Mouse (Mus musculus): ENCODE measurements around the gene Sat1. TPM values are rescaled to one million over a fixed set of nuclear protein-coding genes. Genes with fewer than 3 reads are reported as not detected.

The Sat1 gene
- polyA plus RNA-seq, 1 experiment from 2014 or later = 88.0 TPM

DNA sequence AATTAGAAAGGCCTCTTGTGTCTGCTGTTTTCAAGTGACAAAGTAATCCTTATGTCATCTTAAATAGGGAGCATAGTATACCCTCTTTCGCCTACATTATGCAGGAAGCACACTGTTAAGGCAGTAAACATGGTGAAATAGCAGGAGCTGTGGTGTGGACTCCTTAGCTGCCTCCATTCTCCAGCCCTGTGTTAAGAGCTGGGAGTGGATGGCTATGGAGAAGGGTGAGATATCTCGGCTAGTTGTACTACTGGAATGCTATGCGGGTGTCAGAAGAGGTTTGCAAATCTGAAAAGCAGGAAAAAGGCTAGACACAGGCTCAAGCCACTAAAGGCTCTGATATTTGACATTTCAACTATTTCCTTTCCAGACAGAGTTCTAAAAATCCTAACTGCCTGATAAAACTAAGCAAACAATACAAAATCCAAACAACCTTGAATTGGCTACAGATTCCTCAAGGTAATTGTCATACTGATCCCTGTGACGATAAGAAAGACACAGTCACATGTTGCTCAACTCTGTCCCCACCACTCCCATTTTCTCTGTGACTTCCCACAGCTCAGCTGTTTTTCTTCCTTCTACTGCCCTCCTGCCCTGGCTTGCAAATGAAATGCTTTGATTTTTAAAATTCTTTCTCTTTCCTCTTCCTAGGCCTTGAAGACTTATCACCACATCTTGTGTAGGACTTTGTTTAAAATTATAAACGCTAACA is 22.4 kb downstream of the Sat1 start:
- no peak overlapping the region for H3K27ac ChIP-seq
- no peaks in the 10 kb centered on the region for H3K27me3 ChIP-seq (ENCODE audit: insufficient read depth, poor library complexity, severe bottlenecking)
- H3K36me3 ChIP-seq = no peaks in the 10 kb centered on the region
- DNase-seq (ENCODE audit: low spot score) = no peak
- no peak overlapping the region for H3K4me3 ChIP-seq
- no peaks in the 10 kb centered on the region for H3K9me3 ChIP-seq
- H3K4me1 ChIP-seq (replicated peaks) = no peaks in the 10 kb centered on the region
- 80% methylated on average over 5 of the region's 5 CpGs for WGBS

DNA sequence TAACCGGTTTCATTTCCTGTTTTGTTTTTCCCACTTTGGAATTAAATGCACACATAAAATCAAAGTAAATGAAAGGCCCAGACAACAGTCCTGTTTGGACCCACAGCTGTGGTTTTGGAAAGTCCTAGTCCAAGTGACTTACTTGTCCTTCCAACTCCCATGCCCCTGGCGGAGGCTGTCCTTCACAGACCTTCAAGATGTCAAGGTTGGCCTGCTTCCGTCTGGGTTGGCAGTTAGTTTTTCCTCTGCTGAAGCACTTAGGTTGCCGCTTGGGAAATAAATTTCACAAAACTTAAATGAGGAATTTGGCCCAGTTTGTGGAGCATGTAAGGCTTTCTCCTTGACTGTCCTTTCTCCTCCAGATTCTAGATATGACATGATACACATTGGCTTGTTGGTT is 24.3 kb downstream of the Sat1 start:
- Histone ChIP-seq H3K36me3 (no peaks in the 10 kb centered on the region), H3K27me3 (ENCODE audit: insufficient read depth, poor library complexity, severe bottlenecking) (no peaks in the 10 kb centered on the region), H3K9me3 (no peaks in the 10 kb centered on the region), H3K27ac (no peak overlapping the region), H3K4me3 (no peak overlapping the region), H3K4me1 (replicated peaks) (no peaks in the 10 kb centered on the region)
- 81% methylated on average over 4 of the region's 4 CpGs for WGBS
- no peak for DNase-seq (ENCODE audit: low spot score)

- Histone ChIP-seq H3K36me3 (no peaks in the 10 kb centered on the region), H3K9me3 (no peaks in the 10 kb centered on the region), H3K4me3 (no peak overlapping the region), H3K4me1 (replicated peaks) (no peaks in the 10 kb centered on the region), H3K27me3 (ENCODE audit: insufficient read depth, poor library complexity, severe bottlenecking) (no peaks in the 10 kb centered on the region), H3K27ac (no peak overlapping the region)
- 88% methylated on average over 2 of the region's 2 CpGs for WGBS
- no peak for DNase-seq (ENCODE audit: low spot score)
Observed at GRCm38 (mm10) chrX:155177640-155178039, 38.6 kb downstream of the Sat1 start.

DNA sequence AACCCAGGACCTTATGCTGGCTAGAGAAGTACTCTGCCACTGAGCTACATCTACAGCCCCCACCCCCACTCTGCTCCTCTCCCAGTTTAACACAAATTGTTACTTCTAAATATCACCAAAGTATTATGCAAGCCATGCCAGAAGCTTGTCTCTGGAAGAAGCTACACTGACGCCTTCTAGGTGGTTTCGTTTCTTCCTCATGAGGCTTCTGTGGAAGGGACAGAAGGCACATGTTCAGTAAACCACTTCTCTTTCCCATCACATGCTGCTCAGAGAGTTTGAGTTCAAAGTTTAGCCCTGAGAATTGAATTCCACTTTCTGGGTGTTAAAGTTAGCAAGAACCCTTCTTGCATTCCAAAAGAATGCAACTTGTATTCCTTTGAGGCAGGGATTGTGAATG is 39.0 kb downstream of the Sat1 start:
- Histone ChIP-seq H3K27me3 (ENCODE audit: insufficient read depth, poor library complexity, severe bottlenecking) (no peaks in the 10 kb centered on the region), H3K4me3 (no peak overlapping the region), H3K27ac (no peak overlapping the region), H3K36me3 (no peaks in the 10 kb centered on the region), H3K4me1 (replicated peaks) (no peaks in the 10 kb centered on the region), H3K9me3 (no peaks in the 10 kb centered on the region)
- no peak for DNase-seq (ENCODE audit: low spot score)
- 76% methylated on average over 2 of the region's 2 CpGs for WGBS

DNA sequence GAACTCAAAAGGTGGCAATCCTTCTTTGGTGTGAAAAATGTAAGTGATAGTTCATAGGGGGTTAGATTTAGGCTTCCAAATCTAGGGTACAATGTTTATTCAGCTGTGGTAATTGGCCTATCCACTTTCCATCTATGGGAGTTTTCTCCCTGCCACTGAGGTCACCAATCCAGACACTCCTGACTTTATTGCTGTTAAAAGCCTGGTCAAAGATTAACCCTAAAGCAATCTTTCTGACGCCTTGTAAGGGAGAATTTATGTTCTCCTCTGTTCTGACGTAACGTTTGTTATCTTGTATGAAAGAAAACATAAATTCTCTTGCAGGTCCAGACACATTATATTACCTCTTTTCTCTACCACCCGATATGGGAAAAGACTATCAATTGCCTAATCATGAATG is 40.7 kb downstream of the Sat1 start:
- 81% methylated on average over 4 of the region's 4 CpGs for WGBS
- Histone ChIP-seq H3K27me3 (ENCODE audit: insufficient read depth, poor library complexity, severe bottlenecking) (no peaks in the 10 kb centered on the region), H3K36me3 (no peaks in the 10 kb centered on the region), H3K9me3 (no peaks in the 10 kb centered on the region), H3K4me1 (replicated peaks) (no peaks in the 10 kb centered on the region), H3K4me3 (no peak overlapping the region), H3K27ac (no peak overlapping the region)
- no peak for DNase-seq (ENCODE audit: low spot score)

- DNase-seq (ENCODE audit: low spot score) = no peak
- no peaks in the 10 kb centered on the region for H3K27me3 ChIP-seq (ENCODE audit: insufficient read depth, poor library complexity, severe bottlenecking)
- no peak overlapping the region for H3K27ac ChIP-seq
- H3K4me3 ChIP-seq = no peak overlapping the region
- no peaks in the 10 kb centered on the region for H3K9me3 ChIP-seq
- H3K4me1 ChIP-seq (replicated peaks) = no peaks in the 10 kb centered on the region
- no peaks in the 10 kb centered on the region for H3K36me3 ChIP-seq
Observed at GRCm38 (mm10) chrX:155172310-155172709, 43.9 kb downstream of the Sat1 start.

DNA sequence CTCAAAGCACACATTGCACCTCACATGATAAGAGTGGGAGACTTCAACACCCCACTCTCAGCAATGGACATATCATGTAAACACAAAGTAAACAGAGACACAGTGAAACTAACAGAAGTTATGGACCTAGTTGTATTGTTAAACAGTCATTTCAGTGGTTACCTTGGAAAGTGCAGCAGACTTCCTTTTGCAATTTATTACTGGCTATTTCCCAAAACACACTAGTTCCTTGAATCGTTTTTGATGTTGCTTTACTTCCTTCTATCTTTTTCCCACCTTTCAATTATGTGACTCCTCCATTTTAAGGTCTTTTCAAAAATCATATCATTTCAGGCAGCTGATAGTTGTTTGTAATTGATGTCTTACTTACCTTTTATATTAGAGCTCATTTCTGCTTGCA is 44.5 kb downstream of the Sat1 start:
- no peaks in the 10 kb centered on the region for H3K9me3 ChIP-seq
- no peak overlapping the region for H3K4me3 ChIP-seq
- H3K36me3 ChIP-seq = no peaks in the 10 kb centered on the region
- H3K27ac ChIP-seq = no peak overlapping the region
- no peak for DNase-seq (ENCODE audit: low spot score)
- H3K4me1 ChIP-seq (replicated peaks) = no peaks in the 10 kb centered on the region
- WGBS = 44% methylated on average over 1 of the region's 1 CpGs
- no peaks in the 10 kb centered on the region for H3K27me3 ChIP-seq (ENCODE audit: insufficient read depth, poor library complexity, severe bottlenecking)

DNA sequence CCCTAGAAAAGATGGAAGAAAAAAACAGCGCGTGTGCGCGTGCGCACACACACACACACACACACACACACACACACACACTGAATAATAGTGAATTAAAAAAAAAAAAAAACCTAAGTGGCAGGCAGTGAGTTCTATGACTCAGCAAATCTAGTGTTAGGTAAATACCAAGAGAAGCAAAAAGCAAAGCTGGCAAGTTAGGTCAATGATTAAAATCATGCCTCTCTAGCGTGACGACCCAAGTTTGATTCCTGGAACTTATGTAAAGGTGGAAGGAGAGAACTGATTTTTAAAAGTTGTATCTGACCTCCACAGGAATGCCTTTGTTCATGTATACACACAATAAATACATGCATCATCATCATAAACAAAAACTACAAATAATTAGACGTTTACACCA is 46.4 kb downstream of the Sat1 start:
- Histone ChIP-seq H3K27ac (no peak overlapping the region), H3K4me1 (replicated peaks) (no peaks in the 10 kb centered on the region), H3K9me3 (no peaks in the 10 kb centered on the region), H3K27me3 (ENCODE audit: insufficient read depth, poor library complexity, severe bottlenecking) (no peaks in the 10 kb centered on the region), H3K4me3 (no peak overlapping the region), H3K36me3 (no peaks in the 10 kb centered on the region)
- DNase-seq (ENCODE audit: low spot score) = no peak
- WGBS = 93% methylated on average over 8 of the region's 8 CpGs

DNA sequence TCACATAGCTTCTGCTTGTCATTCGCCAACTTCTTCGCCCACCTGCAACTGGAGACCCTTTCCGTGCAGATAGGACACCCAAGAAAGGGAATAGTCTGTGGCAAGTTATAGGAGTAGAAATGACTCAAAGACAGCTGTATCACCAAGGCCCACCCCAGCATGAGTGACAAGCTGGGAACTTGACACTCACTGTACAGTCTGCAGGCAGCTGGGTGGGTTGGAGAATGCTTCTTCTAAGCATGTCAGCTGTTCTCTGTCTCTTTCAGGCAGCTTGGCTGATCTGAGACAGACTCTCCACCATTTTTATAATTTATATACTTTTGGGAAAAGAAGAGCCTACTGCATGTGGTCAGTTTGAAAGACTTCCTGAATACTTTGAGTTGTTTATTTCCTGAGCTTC is 48.6 kb downstream of the Sat1 start:
- H3K27ac ChIP-seq = no peak overlapping the region
- no peak for DNase-seq (ENCODE audit: low spot score)
- H3K4me1 ChIP-seq (replicated peaks) = no peaks in the 10 kb centered on the region
- WGBS = 91% methylated on average over 3 of the region's 3 CpGs
- no peaks in the 10 kb centered on the region for H3K36me3 ChIP-seq
- H3K27me3 ChIP-seq (ENCODE audit: insufficient read depth, poor library complexity, severe bottlenecking) = no peaks in the 10 kb centered on the region
- no peak overlapping the region for H3K4me3 ChIP-seq
- no peaks in the 10 kb centered on the region for H3K9me3 ChIP-seq

DNA sequence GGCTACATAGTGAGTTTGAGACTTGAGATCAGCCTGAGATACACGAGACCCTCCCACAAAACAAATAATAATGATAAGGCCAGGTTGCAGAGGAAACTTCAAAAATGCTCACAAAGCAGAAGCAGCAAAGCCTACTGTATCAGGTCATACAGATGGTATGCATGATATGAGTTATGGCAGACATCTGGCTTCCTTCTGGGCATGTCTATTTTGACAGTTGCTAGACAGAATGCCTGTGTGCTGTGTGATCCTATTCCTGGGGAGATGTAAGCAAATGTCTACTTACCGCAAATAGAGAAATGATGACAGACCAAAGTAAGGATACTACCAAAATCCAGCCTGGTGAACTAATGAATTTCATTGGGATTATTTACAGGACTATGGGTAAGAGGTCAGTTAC is 49.9 kb downstream of the Sat1 start:
- DNase-seq (ENCODE audit: low spot score) = no peak
- Histone ChIP-seq H3K4me1 (replicated peaks) (no peaks in the 10 kb centered on the region), H3K27ac (no peak overlapping the region), H3K4me3 (no peak overlapping the region), H3K36me3 (no peaks in the 10 kb centered on the region), H3K9me3 (no peaks in the 10 kb centered on the region), H3K27me3 (ENCODE audit: insufficient read depth, poor library complexity, severe bottlenecking) (no peaks in the 10 kb centered on the region)
- WGBS = 80% methylated on average over 2 of the region's 2 CpGs

DNA sequence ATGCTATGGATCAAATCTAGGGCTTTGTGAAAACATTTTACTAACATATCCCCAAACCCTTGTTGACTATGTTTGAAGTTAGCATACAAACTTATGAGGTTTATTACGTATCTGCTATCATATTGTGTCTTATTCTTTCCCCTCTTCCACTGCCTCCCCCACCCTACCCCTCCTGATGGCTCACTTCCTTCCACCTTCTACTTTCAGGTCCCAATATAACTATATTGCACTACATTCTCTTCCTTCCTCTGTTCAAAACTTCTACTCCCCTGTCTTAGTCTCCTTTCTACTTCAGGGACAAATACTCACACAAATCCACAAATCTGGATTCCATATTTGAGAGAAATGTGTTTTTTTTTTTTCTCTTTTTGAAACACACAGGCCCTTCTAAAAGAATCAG is 52.7 kb downstream of the Sat1 start:
- 86% methylated on average over 1 of the region's 1 CpGs for WGBS

More for the DNA sequence above, 52.7 kb downstream of the Sat1 start:
- no peaks in the 10 kb centered on the region for H3K27me3 ChIP-seq (ENCODE audit: insufficient read depth, poor library complexity, severe bottlenecking)
- DNase-seq (ENCODE audit: low spot score) = no peak
- no peak overlapping the region for H3K27ac ChIP-seq
- no peaks in the 10 kb centered on the region for H3K4me1 ChIP-seq (replicated peaks)
- no peaks in the 10 kb centered on the region for H3K9me3 ChIP-seq
- no peaks in the 10 kb centered on the region for H3K36me3 ChIP-seq
- no peak overlapping the region for H3K4me3 ChIP-seq

Other genes with a start within 250 kb of the Sat1 start
- gene Magea8, start 220.6 kb downstream of the Sat1 start, polyA plus RNA-seq (2016; fragmentation: Nextera tagmentation; extraction: Ambion mirVana) = not detected in 2 replicates
- gene Magea5, start 153.3 kb downstream of the Sat1 start, polyA plus RNA-seq (2016; fragmentation: Nextera tagmentation; extraction: Ambion mirVana) = not detected in 2 replicates
- not detected in 2 replicates for gene Magea1, start 126.7 kb downstream of the Sat1 start, polyA plus RNA-seq (2016; fragmentation: Nextera tagmentation; extraction: Ambion mirVana)
- not detected in 2 replicates for gene Magea2, start 122.8 kb downstream of the Sat1 start, polyA plus RNA-seq (2016; fragmentation: Nextera tagmentation; extraction: Ambion mirVana)
- gene Cldn34b2, start 88.0 kb downstream of the Sat1 start, polyA plus RNA-seq (2016; fragmentation: Nextera tagmentation; extraction: Ambion mirVana) = not detected in 2 replicates
- 19.4 and 23.7 TPM in 2 replicates for gene Acot9, start 46.0 kb upstream of the Sat1 start, polyA plus RNA-seq (2016; fragmentation: Nextera tagmentation; extraction: Ambion mirVana)
- gene Prdx4, start 124.3 kb upstream of the Sat1 start, polyA plus RNA-seq (2016; fragmentation: Nextera tagmentation; extraction: Ambion mirVana) = 257 and 289 TPM in 2 replicates

Measured in hindbrain, embryonic 10.5 days (tissue).